Mouse (Mus musculus) inflammation-experienced regulatory T-cells (primary cell): Measurements from ENCODE around the gene Peg3. TPM values are rescaled to one million over a fixed set of nuclear protein-coding genes. Genes with fewer than 3 reads are reported as not detected.

Experiments used
- polyA plus RNA-seq, 2 experiments: library from polyadenylated mRNA; unstranded; fragments of 100-300 nt; shearing (Covaris generic); gene quantifications; one replicate each; pipeline ENCODE4 v1.2.1; 2017

Gene Peg3
- polyA plus RNA-seq, result not detected

DNA sequence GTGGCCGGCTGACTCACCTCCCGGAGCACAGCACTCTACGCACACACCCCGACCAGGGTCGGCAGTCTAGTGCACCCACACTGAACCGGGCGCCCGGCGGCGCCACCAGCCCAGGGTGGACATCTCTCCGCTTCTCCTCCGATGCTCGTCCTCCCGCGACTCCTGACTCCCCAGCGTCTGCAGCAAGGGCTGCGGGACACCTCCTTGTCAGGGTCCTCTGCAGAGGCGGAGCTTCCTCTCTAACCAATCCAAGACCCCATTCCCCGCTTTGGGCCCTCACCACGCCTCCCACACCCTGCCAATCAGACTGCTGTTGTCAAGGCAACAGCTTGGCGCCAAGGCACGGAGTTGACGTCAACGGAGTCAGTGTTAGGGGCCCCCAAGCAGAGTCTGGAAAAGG is at the start of gene Peg3, which contains the start of gene Usp29:
Gene Peg3 (minus strand): TSS at position 191 of the 400 bp plus-strand sequence.
Gene Usp29 (plus strand): TSS at position 338 of the 400 bp plus-strand sequence.

GRCm38 (mm10) chr7:6696241-6697045 is 33.8 kb downstream of the Peg3 start, which contains the start of gene Zim1:
Gene Zim1, minus strand, starts transcription at chr7:6696450.

Other genes with a start within 250 kb of the Peg3 start
- gene Olfr5, start 243.5 kb downstream of the Peg3 start, polyA plus RNA-seq, result not detected
- under 1 TPM in 1 of 2 experiments, not detected in 1; 0.17 TPM for gene Olfr1347, start 230.7 kb downstream of the Peg3 start, polyA plus RNA-seq
- gene Olfr1348, start 221.7 kb downstream of the Peg3 start, polyA plus RNA-seq, result under 1 TPM in 1 of 2 experiments, not detected in 1; 0.12 TPM
- gene Olfr1349, start 207.5 kb downstream of the Peg3 start, polyA plus RNA-seq, result under 1 TPM; 0.11 to 0.59 TPM
- gene Olfr1350, start 165.6 kb downstream of the Peg3 start, polyA plus RNA-seq, result 1 to 10 TPM in 1 of 2 experiments, under 1 TPM in 1; 0.10 to 1.2 TPM
- not detected for gene Zim1, start 34.0 kb downstream of the Peg3 start, polyA plus RNA-seq
- 1 to 10 TPM in 1 of 2 experiments, under 1 TPM in 1; 0.24 to 3.4 TPM for gene Usp29, start 147 bp upstream of the Peg3 start, polyA plus RNA-seq